Mouse (Mus musculus) lung, postnatal 0 days (tissue): Measurements from ENCODE around the gene Negr1. TPM values are rescaled to one million over a fixed set of nuclear protein-coding genes. Genes with fewer than 3 reads are reported as not detected.

Source experiments
- ATAC-seq: fragments of 200-750 bp; cut with Nextera tagmentation; 2 replicates; pipeline ENCODE4 v1.8.0; 2017; ENCODE audit warnings: moderate library complexity
- DNase-seq: peaks from one replicate; pipeline ENCODE4 v3.0.0-alpha.2; 2016; ENCODE audit warnings: low spot score
- H3K27ac ChIP-seq: fragments of 300-500 bp; sonication (generic); 2 replicates; pipeline ENCODE4 v1.5.1; 2014; ENCODE audit warnings: antibody characterized with exemption, mild to moderate bottlenecking, low read length, mixed read lengths
- H3K27me3 ChIP-seq: fragments of 300-500 bp; sonication (generic); replicated peaks from 2 replicates; pipeline ENCODE4 v1.6.1; 2014; ENCODE audit warnings: low read length, mixed read lengths; ENCODE audit not compliant: insufficient read depth
- H3K36me3 ChIP-seq: fragments of 300-500 bp; sonication (generic); 2 replicates; pipeline ENCODE4 v1.6.1; 2014; ENCODE audit warnings: low read length, mixed read lengths; ENCODE audit not compliant: insufficient read depth
- H3K4me1 ChIP-seq: fragments of 300-500 bp; sonication (generic); 2 replicates; pipeline ENCODE4 v1.6.1; 2014; ENCODE audit warnings: antibody characterized with exemption, low read depth, low read length, mixed read lengths; ENCODE audit not compliant: insufficient read depth
- H3K4me2 ChIP-seq: fragments of 300-500 bp; sonication (generic); replicated peaks from 2 replicates; pipeline ENCODE4 v1.6.1; 2014; ENCODE audit warnings: low read depth, mild to moderate bottlenecking, low read length, moderate library complexity, mixed read lengths
- H3K4me3 ChIP-seq: fragments of 300-500 bp; sonication (generic); 2 replicates; pipeline ENCODE4 v1.5.1; 2014; ENCODE audit warnings: low read depth, low read length
- H3K9ac ChIP-seq: fragments of 300-500 bp; sonication (generic); replicated peaks from 2 replicates; pipeline ENCODE4 v1.6.1; 2014; ENCODE audit warnings: low read depth, mild to moderate bottlenecking
- H3K9me3 ChIP-seq: fragments of 300-500 bp; sonication (generic); 2 replicates; pipeline ENCODE4 v1.6.1; 2016; ENCODE audit warnings: low read length, mixed read lengths
- CTCF ChIP-seq: IDR thresholded peaks from 2 replicates; pipeline ENCODE4 v1.5.1; 2016; ENCODE audit warnings: antibody characterized with exemption, mild to moderate bottlenecking
- EP300 ChIP-seq: IDR thresholded peaks from 2 replicates; pipeline ENCODE4 v1.6.1; 2016; ENCODE audit warnings: antibody characterized with exemption, mild to moderate bottlenecking, control low read depth
- WGBS: fragments of 180-500 bp; shearing (Covaris S2); extraction: QIAGEN DNeasy Blood & Tissue Kit; methylation state at CpG from one replicate; pipeline ENCODE4 v1.1.7; 2014; 5-methylcytosine and 5-hydroxymethylcytosine counted together
- polyA plus RNA-seq: library from polyadenylated mRNA; unstranded; fragments of >200 nt; fragmentation: Nextera tagmentation; extraction: Ambion mirVana; gene quantifications from 2 replicates; pipeline ENCODE4 v1.2.1, GENCODE M21; 2015

Negr1 gene
- polyA plus RNA-seq, 1 experiment from 2014 or later, result 1.3 TPM

DNA sequence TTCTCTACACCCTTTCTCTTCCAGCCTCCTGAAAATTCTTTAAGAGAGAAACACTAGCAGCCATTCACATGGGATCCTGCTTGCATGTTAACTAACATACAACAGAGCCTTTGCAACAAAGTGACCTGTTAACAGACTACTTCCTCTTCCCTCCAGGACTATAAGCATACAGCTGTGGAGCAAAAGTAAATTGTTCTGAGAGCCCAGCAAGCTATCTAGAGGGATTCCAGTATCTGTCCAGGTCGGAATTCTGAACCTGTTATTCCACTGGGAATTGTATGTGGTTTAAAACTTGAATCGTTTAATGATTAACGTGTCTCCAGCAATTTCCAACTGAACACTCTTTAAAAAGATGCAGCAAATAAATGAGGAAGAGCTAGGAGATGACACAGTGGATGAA is 320.5 kb downstream of the Negr1 start:
- TF ChIP-seq EP300 (no peak), CTCF (no peak)
- Histone ChIP-seq H3K4me3 (no peak overlapping the region), H3K4me1 (no peaks in the 10 kb centered on the region), H3K9ac (no peak overlapping the region), H3K4me2 (no peak overlapping the region), H3K27ac (no peak overlapping the region), H3K36me3 (no peaks in the 10 kb centered on the region), H3K27me3 (no peaks in the 10 kb centered on the region), H3K9me3 (no peaks in the 10 kb centered on the region)
- 61% methylated on average over 3 of the region's 3 CpGs for WGBS
- DNase-seq, result no peak
- ATAC-seq, result no peak

DNA sequence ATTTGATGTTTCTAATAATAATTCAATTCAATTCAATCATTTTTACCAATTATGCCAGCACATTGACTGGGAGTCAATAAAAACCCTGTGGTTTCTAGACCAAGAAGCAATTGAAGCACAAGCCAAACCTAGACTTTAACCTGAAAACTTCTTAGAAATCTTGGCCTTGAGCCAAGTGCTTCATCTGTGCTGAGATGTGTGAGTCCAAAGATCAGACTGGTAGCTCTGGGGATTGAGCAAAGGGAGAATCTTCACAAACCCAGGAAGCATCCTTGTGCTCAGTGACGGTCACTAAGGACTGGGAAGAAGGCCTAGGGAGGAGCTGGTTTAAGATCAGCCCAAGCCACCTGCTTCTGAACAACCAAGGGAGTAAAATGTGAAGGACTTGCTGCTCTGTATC is 322.3 kb downstream of the Negr1 start:
- ATAC-seq, result no peak
- Histone ChIP-seq H3K36me3 (no peaks in the 10 kb centered on the region), H3K4me1 (no peaks in the 10 kb centered on the region), H3K4me3 (no peak overlapping the region), H3K4me2 (no peak overlapping the region), H3K9me3 (no peaks in the 10 kb centered on the region), H3K27ac (no peak overlapping the region), H3K9ac (no peak overlapping the region), H3K27me3 (no peaks in the 10 kb centered on the region)
- DNase-seq, result no peak
- TF ChIP-seq CTCF, result no peak
- no peak for TF ChIP-seq EP300
- WGBS, result 86% methylated on average over 1 of the region's 1 CpGs

DNA sequence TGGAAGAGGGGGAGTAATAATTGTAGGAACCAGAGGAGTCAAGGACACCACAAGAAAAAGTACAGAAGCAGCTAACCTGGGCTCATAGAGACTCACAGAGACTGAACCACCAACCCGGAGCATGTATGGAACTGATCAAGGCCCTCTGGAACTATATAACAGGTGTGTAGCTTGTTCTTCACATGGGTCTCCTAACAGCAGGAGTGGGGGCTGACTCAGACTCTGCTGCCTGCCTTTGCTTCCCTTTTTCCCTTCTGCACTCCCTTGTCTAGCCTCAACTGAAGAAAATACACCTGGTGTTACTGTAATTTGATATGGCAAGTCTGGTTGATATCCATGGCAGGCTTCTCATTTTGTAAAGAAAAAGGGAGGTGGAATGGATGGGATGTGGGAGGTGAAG is 324.1 kb downstream of the Negr1 start:
- DNase-seq, result no peak
- Histone ChIP-seq H3K4me2 (no peak overlapping the region), H3K4me3 (no peak overlapping the region), H3K27ac (no peak overlapping the region), H3K27me3 (no peaks in the 10 kb centered on the region), H3K36me3 (no peaks in the 10 kb centered on the region), H3K4me1 (no peaks in the 10 kb centered on the region), H3K9me3 (no peaks in the 10 kb centered on the region), H3K9ac (no peak overlapping the region)
- ATAC-seq, result no peak
- WGBS, result 79% methylated on average over 1 of the region's 1 CpGs
- TF ChIP-seq EP300 (no peak), CTCF (no peak)

DNA sequence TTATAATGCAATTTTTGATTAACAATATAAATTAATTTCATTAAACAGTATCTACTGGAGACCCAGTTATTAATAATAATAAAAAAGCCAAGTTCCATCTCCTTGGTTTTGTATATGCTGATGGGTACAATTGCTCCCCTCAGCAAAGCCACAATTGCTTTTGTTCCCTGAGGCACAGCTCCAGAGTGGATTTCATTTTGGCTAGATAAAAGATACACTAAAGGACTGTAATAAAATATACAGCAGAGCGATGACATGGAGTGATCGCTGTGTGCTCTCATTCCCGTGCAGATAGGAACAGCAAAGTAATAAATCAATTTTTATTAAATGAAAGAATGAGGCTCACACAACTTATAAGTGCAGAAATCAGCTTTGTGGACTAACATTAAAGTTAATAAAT is 325.3 kb downstream of the Negr1 start:
- no peaks in the 10 kb centered on the region for H3K27me3 ChIP-seq
- no peak overlapping the region for H3K9ac ChIP-seq
- WGBS, result 80% methylated on average over 3 of the region's 3 CpGs
- no peaks in the 10 kb centered on the region for H3K36me3 ChIP-seq
- DNase-seq (no peak), ATAC-seq (no peak)
- H3K27ac ChIP-seq, result no peak overlapping the region
- no peak overlapping the region for H3K4me3 ChIP-seq
- TF ChIP-seq EP300, result no peak
- TF ChIP-seq CTCF, result no peak
- no peaks in the 10 kb centered on the region for H3K9me3 ChIP-seq
- H3K4me1 ChIP-seq, result no peaks in the 10 kb centered on the region
- H3K4me2 ChIP-seq, result no peak overlapping the region

DNA sequence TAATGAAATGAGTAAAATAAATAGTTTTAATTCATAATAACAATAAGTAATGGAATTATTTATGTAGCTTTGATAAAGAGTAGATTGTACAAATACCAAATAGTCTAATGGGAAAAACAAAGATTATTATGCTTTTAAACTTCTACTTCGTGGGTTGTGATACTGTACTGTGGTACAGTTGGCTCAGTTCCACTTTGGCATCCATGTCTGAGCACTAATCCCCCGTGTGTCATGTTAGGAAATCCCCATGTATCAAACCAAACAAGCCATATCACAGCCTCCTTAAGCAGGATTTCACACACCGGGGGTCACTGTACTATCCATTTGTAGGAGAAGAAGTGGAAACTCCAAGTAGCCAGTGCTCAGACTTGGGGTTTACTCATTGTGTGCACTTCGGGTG is 329.4 kb downstream of the Negr1 start:
- no peak overlapping the region for H3K27ac ChIP-seq
- TF ChIP-seq EP300, result no peak
- TF ChIP-seq CTCF, result no peak
- H3K9ac ChIP-seq, result no peak overlapping the region
- H3K36me3 ChIP-seq, result no peaks in the 10 kb centered on the region
- no peak overlapping the region for H3K4me2 ChIP-seq
- H3K27me3 ChIP-seq, result no peaks in the 10 kb centered on the region
- no peak for DNase-seq
- WGBS, result 58% methylated on average over 4 of the region's 4 CpGs
- H3K9me3 ChIP-seq, result no peaks in the 10 kb centered on the region
- no peaks in the 10 kb centered on the region for H3K4me1 ChIP-seq
- no peak overlapping the region for H3K4me3 ChIP-seq
- ATAC-seq, result no peak

DNA sequence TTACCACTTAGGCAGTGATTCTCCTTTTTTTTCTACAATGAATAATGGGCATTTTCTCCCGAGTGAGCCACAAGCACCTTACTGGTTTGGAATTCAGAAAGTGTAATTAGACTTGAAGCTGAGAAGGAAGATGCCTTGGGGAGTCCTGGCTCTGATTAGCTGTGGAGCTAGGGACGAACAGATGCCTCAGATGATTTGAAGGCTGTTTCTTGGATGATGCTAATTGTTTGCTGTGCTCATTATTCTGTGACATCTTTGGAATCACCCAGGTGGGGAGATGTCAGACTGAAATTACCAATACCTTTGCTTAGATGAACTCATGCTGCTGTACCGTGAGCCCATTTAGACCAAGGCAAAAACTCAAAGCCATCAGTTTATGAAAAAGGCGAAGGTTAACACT is 333.7 kb downstream of the Negr1 start:
- no peak overlapping the region for H3K4me2 ChIP-seq
- no peaks in the 10 kb centered on the region for H3K9me3 ChIP-seq
- no peak overlapping the region for H3K9ac ChIP-seq
- H3K27me3 ChIP-seq, result no peaks in the 10 kb centered on the region
- H3K4me1 ChIP-seq, result no peaks in the 10 kb centered on the region
- H3K4me3 ChIP-seq, result no peak overlapping the region
- WGBS, result 70% methylated on average over 4 of the region's 4 CpGs
- ATAC-seq (no peak), DNase-seq (no peak)
- H3K36me3 ChIP-seq, result no peaks in the 10 kb centered on the region
- H3K27ac ChIP-seq, result no peak overlapping the region
- TF ChIP-seq EP300, result no peak
- TF ChIP-seq CTCF, result no peak

DNA sequence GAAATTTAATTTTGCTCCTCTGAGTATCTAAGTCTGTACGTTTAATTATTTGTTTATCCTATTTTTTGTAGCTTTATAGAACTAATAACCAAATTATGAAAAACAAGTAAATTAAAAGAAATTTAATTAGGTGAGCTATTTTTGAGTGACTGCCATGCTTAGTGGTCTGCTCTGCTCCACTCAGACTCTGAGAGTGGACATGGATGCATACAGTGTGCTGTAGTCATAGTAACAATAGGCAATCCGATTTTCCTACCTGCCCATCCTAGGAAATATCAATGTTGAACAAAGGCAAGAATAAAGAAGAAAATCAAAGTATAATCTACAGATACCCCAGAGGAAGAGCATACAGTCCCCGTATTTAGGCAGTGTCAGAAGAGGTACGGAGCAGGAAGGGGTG is 334.5 kb downstream of the Negr1 start:
- Histone ChIP-seq H3K4me2 (no peak overlapping the region), H3K27me3 (no peaks in the 10 kb centered on the region), H3K9me3 (no peaks in the 10 kb centered on the region), H3K36me3 (no peaks in the 10 kb centered on the region), H3K27ac (no peak overlapping the region), H3K4me1 (no peaks in the 10 kb centered on the region), H3K9ac (no peak overlapping the region), H3K4me3 (no peak overlapping the region)
- WGBS, result 80% methylated on average over 4 of the region's 4 CpGs
- TF ChIP-seq EP300, result no peak
- TF ChIP-seq CTCF, result no peak
- DNase-seq (no peak), ATAC-seq (no peak)
